Mouse (Mus musculus) thymus, postnatal 4 days (tissue): Measurements from ENCODE around the gene Cebpe.

Experiments
- DNase-seq: peaks from one replicate; pipeline ENCODE4 v3.0.0; 2021

The Cebpe gene

DNA sequence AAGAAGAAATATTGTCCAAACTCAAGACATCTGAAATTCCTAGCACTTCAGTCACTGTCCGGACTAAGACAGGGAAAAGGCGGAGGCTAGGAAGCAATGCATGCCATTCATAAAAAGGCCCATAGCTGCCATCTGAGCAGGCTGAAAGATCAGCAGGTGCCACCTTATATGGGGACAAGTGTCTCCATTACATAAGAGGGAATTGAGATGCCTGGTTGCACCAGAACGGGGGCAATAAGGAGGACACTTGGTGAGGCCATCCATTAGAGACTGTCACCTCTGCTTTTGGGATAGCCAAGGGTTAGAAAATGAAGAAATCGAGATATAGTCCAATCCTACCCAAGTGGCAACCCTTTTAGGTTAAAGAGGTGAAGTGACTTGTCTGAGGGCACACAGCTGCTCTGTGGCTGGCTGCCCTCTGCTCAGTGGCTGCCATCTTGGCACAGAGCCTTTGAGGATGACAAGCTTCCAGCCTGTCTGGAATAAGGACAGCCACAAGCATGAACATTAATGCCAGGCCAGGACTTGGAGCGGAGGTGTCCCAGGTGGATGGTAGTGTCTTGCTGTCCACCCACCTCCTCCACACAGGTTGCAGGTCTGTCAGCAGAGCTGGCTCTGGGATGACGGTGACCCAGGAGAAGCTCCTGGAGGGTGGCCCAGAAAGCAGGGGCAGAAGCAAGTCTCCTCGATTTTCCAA is 8.8 kb upstream of the Cebpe start:
- no peak for DNase-seq

- no peak for DNase-seq
Measured at GRCm38 (mm10) chr14:54720041-54720440, 8.1 kb upstream of the Cebpe start.

DNA sequence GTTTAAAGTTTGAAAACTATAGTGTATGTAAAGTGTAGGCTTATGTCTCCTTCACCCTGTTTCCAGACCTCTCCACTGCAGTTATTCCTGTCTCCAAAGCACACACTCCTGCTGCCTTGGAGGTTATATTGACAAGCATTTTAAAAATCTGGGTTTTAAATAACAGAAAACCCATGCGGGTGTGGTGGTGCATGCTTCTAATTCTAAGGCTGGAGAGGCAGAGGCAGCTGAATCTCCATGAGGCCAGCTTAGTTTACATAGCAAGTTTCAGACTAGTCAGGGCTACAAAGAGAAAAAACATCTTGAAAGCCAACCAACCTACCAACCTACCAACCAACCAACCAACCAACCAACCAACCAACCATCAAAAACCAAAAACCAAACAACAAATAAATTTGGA is 3.4 kb upstream of the Cebpe start:
- DNase-seq: no peak

DNA sequence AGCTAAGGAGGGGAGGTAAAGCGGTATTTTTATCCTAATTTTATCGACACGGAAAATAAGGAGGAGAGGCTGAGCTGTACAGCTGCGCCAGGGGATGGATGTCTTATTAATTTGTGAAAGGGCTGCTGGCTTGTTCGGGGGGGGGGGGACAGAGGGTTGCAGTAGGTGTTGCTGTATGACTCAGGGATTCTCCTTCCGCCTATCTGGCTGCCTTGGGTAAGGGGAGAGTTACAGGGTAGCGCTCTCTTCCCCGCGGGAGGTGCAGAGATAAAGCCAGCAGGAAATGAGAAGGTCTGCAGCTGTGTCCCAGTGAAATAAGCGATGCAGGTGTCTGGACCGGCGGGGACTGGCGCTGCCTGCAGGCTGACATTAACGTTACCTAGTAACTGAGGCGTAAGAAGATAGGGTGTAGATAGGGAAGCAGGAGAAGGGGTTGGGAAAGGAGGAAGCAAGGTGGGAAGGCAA is 2.7 kb upstream of the Cebpe start:
- peak; percentile 72 for DNase-seq

GRCm38 (mm10) chr14:54714121-54714520 is 2.1 kb upstream of the Cebpe start:
- peak; percentile 68 for DNase-seq

DNA sequence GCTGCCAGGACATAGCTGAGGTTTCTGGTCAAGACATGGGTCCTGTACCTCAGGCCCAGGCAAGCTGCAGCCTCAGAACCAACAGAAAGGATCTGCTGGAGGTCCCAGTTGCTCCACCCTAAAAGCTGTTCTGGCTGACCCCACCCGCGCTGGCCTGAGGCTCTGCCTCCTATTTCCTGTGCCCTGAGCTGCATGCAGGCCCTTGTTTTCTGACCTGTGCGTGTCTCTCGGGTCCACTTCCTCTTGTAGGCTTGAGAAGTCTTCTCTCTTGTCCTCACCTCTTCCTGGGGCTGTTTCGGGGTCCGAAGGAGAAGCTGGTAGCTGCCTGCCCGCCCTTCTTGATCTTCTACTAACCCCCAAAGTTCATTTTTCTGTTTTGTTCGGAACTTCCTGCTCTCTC is 887 bp upstream of the Cebpe start:
- no peak for DNase-seq

DNA sequence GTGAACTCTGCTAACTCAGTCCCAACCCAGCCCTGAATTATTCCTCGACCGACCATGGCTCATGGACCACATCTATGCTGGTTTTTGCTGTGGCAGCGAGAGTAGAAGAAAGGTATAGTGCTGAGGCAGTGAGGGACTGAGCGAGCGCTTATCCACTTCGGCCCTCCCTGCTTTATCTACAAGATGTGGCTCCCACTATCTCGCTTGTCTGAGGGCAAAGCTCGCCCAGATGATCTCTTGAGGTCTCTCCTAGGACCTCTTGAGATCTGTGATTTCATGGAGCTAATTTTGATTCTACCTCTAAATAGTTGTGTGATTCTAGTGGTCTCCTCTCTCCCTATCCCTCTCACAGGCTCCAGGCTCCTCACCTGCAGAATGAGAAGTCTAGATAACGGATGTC is 2.9 kb downstream of the Cebpe start:
- no peak for DNase-seq

- DNase-seq: no peak
Measured at GRCm38 (mm10) chr14:54706589-54707320, 5.2 kb downstream of the Cebpe start.

- DNase-seq: no peak
Measured at GRCm38 (mm10) chr14:54705844-54706243, 6.1 kb downstream of the Cebpe start.

GRCm38 (mm10) chr14:54703207-54703606 is 8.8 kb downstream of the Cebpe start:
- DNase-seq: no peak

GRCm38 (mm10) chr14:54701298-54701697 is 10.7 kb downstream of the Cebpe start:
- DNase-seq: peak; percentile 95

DNA sequence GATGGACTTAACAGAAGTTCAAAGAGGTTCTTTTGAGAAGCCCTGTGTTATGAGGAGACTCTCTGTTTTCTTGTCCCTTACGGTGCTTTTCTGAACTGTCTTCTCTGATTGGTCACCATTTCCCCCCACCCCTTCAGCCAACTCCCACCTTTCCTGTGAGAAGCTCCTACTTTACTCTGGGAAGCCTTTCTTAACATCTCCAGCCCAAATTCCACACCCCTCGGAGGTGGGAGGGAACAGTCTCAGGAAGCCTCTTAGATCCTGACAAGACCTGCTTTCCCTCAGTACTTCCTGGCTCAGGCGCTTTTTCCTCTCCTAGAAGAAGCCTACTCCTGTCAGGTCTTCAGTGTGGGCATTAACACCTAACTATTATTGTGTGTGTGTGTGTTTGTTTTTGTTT is 12.4 kb downstream of the Cebpe start:
- DNase-seq: no peak

DNA sequence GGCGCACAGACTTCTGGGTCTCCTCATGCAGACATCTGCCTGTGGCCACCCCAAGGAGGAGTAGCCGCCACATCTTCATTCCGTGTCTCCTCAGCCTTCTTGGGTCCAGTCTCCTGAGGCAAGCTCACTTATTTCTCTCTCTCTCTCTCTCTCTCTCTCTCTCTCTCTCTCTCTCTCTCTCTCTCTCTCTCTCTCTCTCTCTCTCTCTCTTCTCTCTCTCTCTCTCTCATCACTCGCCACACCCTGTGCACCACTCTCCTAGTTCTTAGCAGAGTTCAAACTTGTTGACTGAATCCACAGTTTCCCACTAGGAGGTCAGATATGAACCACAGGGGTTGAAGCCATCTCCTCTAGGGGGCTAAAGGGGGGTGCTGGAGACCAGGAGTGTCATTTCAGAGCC is 13.2 kb downstream of the Cebpe start, which contains the start of gene Gm29776:
Gene Gm29776 (minus strand): TSS at position 101 of the 400 bp plus-strand sequence.
- no peak for DNase-seq

- DNase-seq: no peak
Measured at GRCm38 (mm10) chr14:54696752-54697151, 15.2 kb downstream of the Cebpe start.

DNA sequence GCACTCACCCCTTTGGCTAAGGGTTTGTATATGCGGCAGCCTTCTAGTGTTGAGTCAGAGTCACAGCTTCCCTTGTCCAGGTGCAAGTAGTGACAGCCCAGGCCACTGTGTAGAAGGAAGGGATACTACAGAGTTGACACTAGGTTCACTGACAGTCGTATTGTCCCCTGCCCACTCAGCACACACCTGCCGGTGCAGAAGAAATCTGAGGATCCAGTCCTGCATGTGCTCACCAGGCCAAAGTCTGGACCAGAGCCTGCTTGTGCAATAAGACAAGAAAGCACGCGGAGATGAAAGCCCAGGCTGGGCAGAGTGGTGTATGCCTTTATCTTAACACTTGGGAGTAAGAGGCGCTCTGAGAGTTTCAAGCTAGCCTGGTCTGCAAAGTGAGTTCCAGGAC is 16.9 kb downstream of the Cebpe start:
- no peak for DNase-seq

GRCm38 (mm10) chr14:54687251-54687650 is 24.7 kb downstream of the Cebpe start:
- no peak for DNase-seq

GRCm38 (mm10) chr14:54686522-54687143 is 25.3 kb downstream of the Cebpe start, which contains the start of gene Acin1:
Gene Acin1, minus strand, starts transcription at chr14:54686931.
- DNase-seq: peak; percentile 100

GRCm38 (mm10) chr14:54686063-54686521 is 25.9 kb downstream of the Cebpe start, which contains the start of gene 1700123O20Rik:
Gene 1700123O20Rik, plus strand, starts transcription at chr14:54686216.
- peak; percentile 83 for DNase-seq

DNA sequence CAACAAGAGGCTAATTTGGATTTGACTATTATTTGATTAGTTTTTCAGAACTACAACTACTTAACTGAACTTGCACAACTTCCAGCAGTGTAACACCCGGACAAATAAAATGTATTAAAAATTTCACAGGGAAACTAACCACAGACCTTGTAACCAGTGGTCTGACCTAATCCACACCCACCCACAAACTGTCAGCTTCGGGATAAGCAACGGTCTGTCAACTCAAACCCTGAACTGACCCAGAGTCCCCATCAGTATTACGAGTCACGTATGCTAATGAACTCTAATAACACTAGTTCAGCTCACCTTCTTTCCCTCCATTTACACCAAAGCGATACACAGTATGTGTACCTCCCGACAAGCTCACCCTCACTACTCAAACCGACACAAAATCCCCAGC is 26.5 kb downstream of the Cebpe start:
- no peak for DNase-seq

GRCm38 (mm10) chr14:54682396-54682795 is 29.6 kb downstream of the Cebpe start:
- DNase-seq: no peak

GRCm38 (mm10) chr14:54678657-54679304 is 33.2 kb downstream of the Cebpe start:
- no peak for DNase-seq

- no peak for DNase-seq
Measured at GRCm38 (mm10) chr14:54676290-54676689, 35.7 kb downstream of the Cebpe start.

- DNase-seq: no peak
Measured at GRCm38 (mm10) chr14:54674317-54674716, 37.7 kb downstream of the Cebpe start.
